Mouse (Mus musculus) ES-E14 (cell line): ENCODE measurements around the gene Myom1.

Experiments
- CHD2 ChIP-seq: IDR thresholded peaks from 2 replicates; pipeline ENCODE4 v1.6.1; 2014; ENCODE audit warnings: mild to moderate bottlenecking, low read depth, low read length, inconsistent platforms
- HCFC1 ChIP-seq: IDR thresholded peaks from 2 replicates; pipeline ENCODE4 v1.6.1; 2012; ENCODE audit warnings: low read length, inconsistent platforms, borderline replicate concordance; ENCODE audit not compliant: insufficient read depth
- MAFK ChIP-seq: IDR thresholded peaks from 2 replicates; pipeline ENCODE4 v1.6.1; 2014; ENCODE audit warnings: mild to moderate bottlenecking, low read depth, low read length, inconsistent platforms; ENCODE audit not compliant: insufficient read depth
- ZC3H11A ChIP-seq: IDR thresholded peaks from 2 replicates; pipeline ENCODE4 v1.6.1; 2012; ENCODE audit warnings: low read depth, mild to moderate bottlenecking, inconsistent platforms, low read length, borderline replicate concordance
- ZNF384 ChIP-seq: IDR thresholded peaks from 2 replicates; pipeline ENCODE4 v1.6.1; 2012; ENCODE audit warnings: low read depth, low read length, inconsistent platforms

GRCm38 (mm10) chr17:71168205-71168815 is 165.9 kb downstream of the Myom1 start:
- TF ChIP-seq ZC3H11A = no peak
- no peak for TF ChIP-seq ZNF384
- no peak for TF ChIP-seq CHD2
- TF ChIP-seq HCFC1 = no peak
- no peak for TF ChIP-seq MAFK
